Mouse (Mus musculus) forebrain, embryonic 12.5 days (tissue): ENCODE results near the gene Rexo2. TPM values are rescaled to one million over a fixed set of nuclear protein-coding genes. Genes with fewer than 3 reads are reported as not detected.
A peak's percentile ranks its signal among the peaks of the same experiment; 100 is the strongest.
"Not testable (repeated sequence)": the region's sequence is repeated elsewhere in the genome, so short reads cannot be mapped to it uniquely, and the experiment has no call there.

Source experiments
- ATAC-seq: fragments of 200-750 bp; cut with Nextera tagmentation; 2 replicates; pipeline ENCODE4 v1.8.0; 2017; ENCODE audit warnings: moderate TSS enrichment; ENCODE audit not compliant: low FRiP score
- H3K27ac ChIP-seq: fragments of 300-500 bp; sonication (generic); 2 replicates; pipeline ENCODE4 v1.5.1; 2016; ENCODE audit warnings: mild to moderate bottlenecking
- H3K27me3 ChIP-seq: fragments of 300-500 bp; sonication (generic); 2 replicates; pipeline ENCODE4 v1.6.1; 2016; ENCODE audit warnings: mild to moderate bottlenecking
- H3K36me3 ChIP-seq: fragments of 300-500 bp; sonication (generic); replicated peaks from 2 replicates; pipeline ENCODE4 v1.6.1; 2016; ENCODE audit warnings: mild to moderate bottlenecking
- H3K4me1 ChIP-seq: fragments of 300-500 bp; sonication (generic); 2 replicates; pipeline ENCODE4 v1.6.1; 2016
- H3K4me2 ChIP-seq: fragments of 300-500 bp; sonication (generic); 2 replicates; pipeline ENCODE4 v1.6.1; 2016; ENCODE audit warnings: mild to moderate bottlenecking, moderate library complexity
- H3K4me3 ChIP-seq: fragments of 300-500 bp; sonication (generic); replicated peaks from 2 replicates; pipeline ENCODE4 v1.5.1; 2016; ENCODE audit warnings: mild to moderate bottlenecking
- H3K9ac ChIP-seq: fragments of 300-500 bp; sonication (generic); 2 replicates; pipeline ENCODE4 v1.6.1; 2016; ENCODE audit warnings: mild to moderate bottlenecking
- H3K9me3 ChIP-seq: fragments of 300-500 bp; sonication (generic); 2 replicates; pipeline ENCODE4 v1.6.1; 2016
- WGBS: fragments of 180-500 bp; shearing (Covaris S2); methylation state at CpG from one replicate; pipeline ENCODE4 v1.1.7; 2016; 5-methylcytosine and 5-hydroxymethylcytosine counted together
- polyA plus RNA-seq: library from polyadenylated mRNA; unstranded; fragments of >200 nt; fragmentation: Nextera tagmentation; extraction: Ambion mirVana; gene quantifications from 2 replicates; pipeline ENCODE4 v1.2.1, GENCODE M21; 2016

Rexo2 gene
- polyA plus RNA-seq, 1 experiment from 2014 or later = 107 TPM

- Histone ChIP-seq H3K27ac (peak overlapping the region; percentile 89), H3K9me3 (no peaks in the 10 kb centered on the region), H3K4me1 (peaks cover 17% of the 10 kb centered on the region), H3K36me3 (peaks cover 27% of the 10 kb centered on the region), H3K4me3 (peak overlapping the region; percentile 89), H3K4me2 (peak overlapping the region; percentile 76), H3K9ac (peak overlapping the region; percentile 89), H3K27me3 (peaks cover 13% of the 10 kb centered on the region)
- peak; percentile 33; the same call in 1 of the 2 replicates for ATAC-seq
- 3% methylated on average over 34 of the region's 34 CpGs for WGBS
Measured at GRCm38 (mm10) chr9:48495548-48495932, 15.1 kb upstream of the Rexo2 start.

- H3K4me2 ChIP-seq = peak within 1 kb of the TSS; percentile 76
- H3K9ac ChIP-seq = peak within 1 kb of the TSS; percentile 89
- ATAC-seq = peak; percentile 100
- no peaks in the 10 kb centered on the region for H3K9me3 ChIP-seq
- peaks cover 13% of the 10 kb centered on the region for H3K27me3 ChIP-seq
- peaks cover 32% of the 10 kb centered on the region for H3K36me3 ChIP-seq
- peak within 1 kb of the TSS; percentile 89 for H3K27ac ChIP-seq
- H3K4me1 ChIP-seq = peaks cover 17% of the 10 kb centered on the region
- under 1% methylated on average over 72 of the region's 72 CpGs for WGBS
- H3K4me3 ChIP-seq = peak within 1 kb of the TSS; percentile 89
Measured at GRCm38 (mm10) chr9:48494817-48495547, 14.6 kb upstream of the Rexo2 start, which contains the start of the genes Rbm7 and Gm5617. TSS of gene Rbm7 (minus strand) at chr9:48495299. TSS of gene Gm5617 (plus strand) at chr9:48495442.

- Histone ChIP-seq H3K4me1 (peaks cover 13% of the 10 kb centered on the region), H3K36me3 (peaks cover 13% of the 10 kb centered on the region; the same call in 1 of the 2 replicates), H3K27ac (no peak overlapping the region), H3K4me3 (peak overlapping the region; percentile 81), H3K4me2 (peak overlapping the region; percentile 83), H3K27me3 (no peaks in the 10 kb centered on the region), H3K9me3 (no peaks in the 10 kb centered on the region), H3K9ac (peak overlapping the region; percentile 30; the same call in 1 of the 2 replicates)
- 39% methylated on average over 20 of the region's 20 CpGs for WGBS
- no peak for ATAC-seq
Measured at GRCm38 (mm10) chr9:48481214-48482134, 1.1 kb upstream of the Rexo2 start.

GRCm38 (mm10) chr9:48479838-48480410, 499 bp downstream of the Rexo2 start:
- Histone ChIP-seq H3K4me2 (peak overlapping the region; percentile 83), H3K27ac (no peak overlapping the region), H3K36me3 (peaks cover 11% of the 10 kb centered on the region; the same call in 1 of the 2 replicates), H3K4me1 (peaks cover 13% of the 10 kb centered on the region), H3K27me3 (no peaks in the 10 kb centered on the region), H3K9ac (peak overlapping the region; percentile 80), H3K4me3 (peak overlapping the region; percentile 81), H3K9me3 (no peaks in the 10 kb centered on the region)
- WGBS = 6% methylated on average over 25 of the region's 25 CpGs
- ATAC-seq = peak; percentile 80; the same call in 1 of the 2 replicates

- Histone ChIP-seq H3K36me3 (peaks cover 16% of the 10 kb centered on the region), H3K4me1 (peaks cover 13% of the 10 kb centered on the region), H3K9ac (no peak overlapping the region), H3K4me3 (no peak overlapping the region), H3K27me3 (no peaks in the 10 kb centered on the region), H3K9me3 (no peaks in the 10 kb centered on the region), H3K4me2 (no peak overlapping the region), H3K27ac (no peak overlapping the region)
- no peak for ATAC-seq
- WGBS = 89% methylated on average over 4 of the region's 4 CpGs
Measured at GRCm38 (mm10) chr9:48478808-48479207, 1.6 kb downstream of the Rexo2 start.

GRCm38 (mm10) chr9:48476236-48477165, 3.9 kb downstream of the Rexo2 start:
- H3K36me3 ChIP-seq = peaks cover 16% of the 10 kb centered on the region
- WGBS = 94% methylated on average over 10 of the region's 10 CpGs
- no peaks in the 10 kb centered on the region for H3K27me3 ChIP-seq
- no peak overlapping the region for H3K4me2 ChIP-seq
- H3K27ac ChIP-seq = no peak overlapping the region
- no peak for ATAC-seq
- H3K4me1 ChIP-seq = peaks cover 13% of the 10 kb centered on the region
- H3K9ac ChIP-seq = no peak overlapping the region
- H3K9me3 ChIP-seq = no peaks in the 10 kb centered on the region
- no peak overlapping the region for H3K4me3 ChIP-seq

GRCm38 (mm10) chr9:48474367-48474766, 6.1 kb downstream of the Rexo2 start:
- Histone ChIP-seq H3K9ac (no peak overlapping the region), H3K4me3 (no peak overlapping the region), H3K27me3 (no peaks in the 10 kb centered on the region), H3K4me2 (no peak overlapping the region), H3K36me3 (peaks cover 30% of the 10 kb centered on the region), H3K9me3 (no peaks in the 10 kb centered on the region), H3K27ac (no peak overlapping the region), H3K4me1 (0 out of 2 replicates have a peak, but pooled peaks cover 1% of the 10 kb centered on the region)
- WGBS = 93% methylated on average over 9 of the region's 9 CpGs
- no peak for ATAC-seq

GRCm38 (mm10) chr9:48473131-48473530, 7.3 kb downstream of the Rexo2 start:
- Histone ChIP-seq H3K4me3 (no peak overlapping the region), H3K27ac (no peak overlapping the region), H3K27me3 (no peaks in the 10 kb centered on the region), H3K9me3 (no peaks in the 10 kb centered on the region), H3K4me2 (no peak overlapping the region), H3K9ac (no peak overlapping the region), H3K36me3 (peaks cover 28% of the 10 kb centered on the region), H3K4me1 (no peaks in the 10 kb centered on the region)
- WGBS = 96% methylated on average over 12 of the region's 12 CpGs
- ATAC-seq = no peak

GRCm38 (mm10) chr9:48472441-48473025, 7.9 kb downstream of the Rexo2 start:
- H3K36me3 ChIP-seq = peaks cover 23% of the 10 kb centered on the region
- H3K27ac ChIP-seq = no peak overlapping the region
- H3K9me3 ChIP-seq = no peaks in the 10 kb centered on the region
- H3K4me1 ChIP-seq = no peaks in the 10 kb centered on the region
- H3K4me2 ChIP-seq = no peak overlapping the region
- no peak for ATAC-seq
- H3K27me3 ChIP-seq = no peaks in the 10 kb centered on the region
- H3K4me3 ChIP-seq = no peak overlapping the region
- WGBS = 77% methylated on average over 15 of the region's 15 CpGs
- H3K9ac ChIP-seq = no peak overlapping the region

GRCm38 (mm10) chr9:48467471-48467870, 13.0 kb downstream of the Rexo2 start:
- 97% methylated on average over 5 of the region's 5 CpGs for WGBS
- H3K4me2 ChIP-seq, H3K27ac ChIP-seq, H3K27me3 ChIP-seq, H3K9me3 ChIP-seq, ATAC-seq, H3K9ac ChIP-seq, H3K4me3 ChIP-seq, H3K4me1 ChIP-seq: not testable (repeated sequence)
- peaks cover 24% of the 10 kb centered on the region for H3K36me3 ChIP-seq

GRCm38 (mm10) chr9:48466804-48467203, 13.6 kb downstream of the Rexo2 start:
- Histone ChIP-seq H3K4me3 (no peak overlapping the region), H3K9me3 (0 out of 2 replicates have a peak, but pooled peaks cover 6% of the 10 kb centered on the region), H3K9ac (no peak overlapping the region), H3K36me3 (peaks cover 24% of the 10 kb centered on the region), H3K27me3 (no peaks in the 10 kb centered on the region), H3K4me1 (no peaks in the 10 kb centered on the region), H3K4me2 (no peak overlapping the region), H3K27ac (no peak overlapping the region)
- WGBS = 73% methylated on average over 3 of the region's 3 CpGs
- ATAC-seq = no peak
